Mouse (Mus musculus) spleen, postnatal 10 days (tissue): Measurements from ENCODE around the gene Dennd4a.

Experiments
- DNase-seq, 2 experiments: peaks; one replicate each; pipeline ENCODE4 v3.0.0; 2021 to 2022; ENCODE audit warnings: low spot score in 2 of 2

Dennd4a gene

GRCm38 (mm10) chr9:64913973-64914372 is 102.8 kb downstream of the Dennd4a start:
- no peak for DNase-seq

DNA sequence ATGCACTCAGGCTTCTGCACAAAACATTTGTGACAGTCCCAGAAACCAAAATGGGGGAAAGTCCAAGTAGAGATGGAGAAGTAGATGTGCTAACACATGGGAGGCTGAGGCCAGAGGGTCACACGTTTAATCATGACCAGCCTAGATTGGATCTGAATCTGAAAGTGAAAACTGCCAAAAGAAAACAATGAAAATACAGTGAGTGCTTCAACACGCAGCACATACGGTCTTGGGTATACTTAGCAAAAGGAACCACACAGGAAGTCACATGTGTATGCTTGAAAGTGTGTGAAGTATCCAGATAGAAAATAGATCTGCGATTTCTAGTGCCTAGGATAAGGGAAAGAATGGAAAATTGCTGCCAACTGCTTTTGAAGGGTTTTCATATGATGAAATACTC is 103.5 kb downstream of the Dennd4a start:
- DNase-seq = no peak

- DNase-seq = peak in 1 of 2 experiments; percentile 64
These were observed 107.4 kb downstream of the Dennd4a start for GRCm38 (mm10) chr9:64918560-64918959.

DNA sequence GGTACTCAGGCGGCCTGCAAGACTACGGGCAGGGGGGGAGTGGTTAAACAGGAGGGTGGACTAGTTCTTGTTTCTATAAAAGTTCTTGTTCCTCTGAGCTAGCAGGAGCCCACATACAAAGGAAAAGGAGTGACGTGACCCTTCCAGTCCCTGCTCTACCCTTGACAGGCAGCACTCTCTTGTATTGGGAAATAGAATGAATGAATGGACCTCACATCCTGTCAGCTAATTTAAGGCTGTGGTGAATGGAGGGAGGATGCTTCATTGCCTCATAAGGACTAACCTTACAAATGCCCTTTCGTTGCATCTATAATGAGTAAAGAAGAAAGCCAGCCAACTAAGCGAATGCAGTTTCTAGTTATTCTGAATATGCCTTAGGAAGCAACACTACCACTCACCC is 114.6 kb downstream of the Dennd4a start:
- DNase-seq = no peak

GRCm38 (mm10) chr9:64926201-64926991 is 115.3 kb downstream of the Dennd4a start:
- DNase-seq = no peak

DNA sequence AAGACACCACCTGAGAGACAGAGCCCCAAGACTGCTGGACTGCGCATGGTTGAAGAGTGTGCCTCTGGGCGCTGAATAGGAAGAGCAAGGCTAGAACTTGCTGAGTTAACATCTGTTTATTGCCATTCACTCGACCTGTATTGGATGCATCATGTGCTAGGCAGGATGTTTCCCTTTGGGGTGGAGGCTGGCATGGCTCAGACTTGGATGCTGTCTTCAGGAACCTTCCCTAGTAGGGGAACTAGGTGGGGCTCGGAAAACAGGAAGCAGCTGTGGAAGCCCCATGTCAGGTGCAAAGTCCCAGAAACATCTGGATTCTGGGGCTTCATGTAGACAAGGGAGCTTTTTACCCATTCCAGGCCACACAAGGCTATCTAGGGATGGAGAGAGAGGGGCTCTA is 119.1 kb downstream of the Dennd4a start:
- no peak for DNase-seq

- DNase-seq = peak in 1 of 2 experiments; percentile 31
These were observed 120.8 kb downstream of the Dennd4a start for GRCm38 (mm10) chr9:64931751-64932610.

- DNase-seq = peak in 1 of 2 experiments; percentile 52
These were observed 123.0 kb downstream of the Dennd4a start for GRCm38 (mm10) chr9:64934015-64934754.

DNA sequence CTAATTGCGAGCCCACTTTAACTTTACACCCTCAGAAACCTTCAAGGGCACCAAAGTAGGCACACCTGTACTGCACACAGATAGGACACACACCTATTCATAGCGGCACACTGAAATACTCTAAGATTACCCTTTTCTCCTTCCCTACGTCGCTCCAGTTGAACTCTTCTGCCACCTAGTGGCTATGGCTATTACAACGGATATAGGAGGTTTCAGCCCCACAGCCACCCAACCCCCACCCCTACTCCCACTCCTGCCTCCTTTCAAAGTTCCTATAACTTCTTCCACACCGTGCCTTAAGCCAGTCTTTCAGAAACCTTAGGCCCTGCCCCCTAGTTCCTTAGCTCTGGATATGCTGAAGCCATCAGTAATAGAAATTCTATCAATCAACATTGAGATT is 125.4 kb downstream of the Dennd4a start:
- DNase-seq = peak; percentile 62 to 79

DNA sequence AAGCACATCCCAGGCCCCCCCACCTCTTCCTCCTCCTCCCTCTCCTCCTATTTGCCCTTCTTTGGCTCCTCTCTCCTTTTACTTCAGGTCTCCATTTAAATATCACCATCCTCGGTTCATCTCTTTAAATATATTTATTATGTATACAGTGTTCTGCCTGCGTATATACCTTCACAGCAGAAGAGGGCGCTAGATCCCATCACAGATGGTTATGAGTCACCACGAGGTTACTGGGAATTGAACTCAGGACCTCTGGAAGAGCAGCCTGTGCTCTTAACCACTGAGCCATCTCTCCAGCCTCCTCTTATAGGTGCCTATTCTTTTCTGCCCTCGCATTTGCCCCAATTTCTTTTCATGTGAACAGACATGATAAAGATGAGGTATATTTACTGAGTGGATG is 126.4 kb downstream of the Dennd4a start:
- no peak for DNase-seq

DNA sequence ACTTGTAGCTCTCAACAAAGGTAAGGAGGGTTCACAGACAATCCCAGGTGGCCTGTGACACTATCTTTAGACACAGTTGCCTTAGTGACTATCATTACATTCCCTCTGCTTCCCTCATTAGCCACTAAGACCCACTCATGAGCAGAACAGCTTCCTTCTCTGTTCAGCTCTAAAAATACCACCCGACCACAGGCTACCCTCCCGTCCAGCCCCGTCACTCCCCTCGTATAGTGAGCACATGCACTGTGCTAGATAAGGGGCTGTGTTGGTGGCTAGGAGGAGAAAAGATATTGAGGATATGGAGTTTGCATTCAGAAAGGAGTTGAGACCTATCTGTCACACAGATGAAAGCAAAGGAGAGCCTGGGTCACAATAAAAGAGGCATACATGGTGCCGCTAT is 127.4 kb downstream of the Dennd4a start:
- no peak for DNase-seq

DNA sequence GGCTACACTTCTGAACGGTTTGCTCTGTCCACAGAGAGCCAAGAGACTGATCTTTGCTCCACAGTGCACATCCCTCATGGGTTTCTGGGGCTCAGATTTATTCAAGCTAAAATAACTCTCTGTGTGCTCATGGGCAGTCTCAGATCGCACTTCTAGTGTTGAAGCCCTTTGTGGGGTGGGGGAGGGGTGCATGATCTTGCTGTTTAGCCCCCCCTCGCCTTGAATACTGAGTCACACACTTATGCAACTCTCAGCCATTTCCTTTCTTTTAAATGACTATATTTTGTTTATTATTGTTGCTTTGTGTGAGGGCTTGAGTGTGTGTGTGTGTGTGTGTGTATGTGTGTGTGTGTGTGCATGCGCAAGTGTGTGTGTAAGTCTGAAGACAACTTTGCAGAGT is 128.1 kb downstream of the Dennd4a start:
- DNase-seq = no peak

- DNase-seq = no peak
These were observed 128.7 kb downstream of the Dennd4a start for GRCm38 (mm10) chr9:64939790-64940189.

GRCm38 (mm10) chr9:64940731-64941346 is 129.7 kb downstream of the Dennd4a start:
- DNase-seq = no peak

GRCm38 (mm10) chr9:64941650-64942049 is 130.5 kb downstream of the Dennd4a start:
- no peak for DNase-seq

GRCm38 (mm10) chr9:64943997-64944396 is 132.9 kb downstream of the Dennd4a start:
- no peak for DNase-seq

DNA sequence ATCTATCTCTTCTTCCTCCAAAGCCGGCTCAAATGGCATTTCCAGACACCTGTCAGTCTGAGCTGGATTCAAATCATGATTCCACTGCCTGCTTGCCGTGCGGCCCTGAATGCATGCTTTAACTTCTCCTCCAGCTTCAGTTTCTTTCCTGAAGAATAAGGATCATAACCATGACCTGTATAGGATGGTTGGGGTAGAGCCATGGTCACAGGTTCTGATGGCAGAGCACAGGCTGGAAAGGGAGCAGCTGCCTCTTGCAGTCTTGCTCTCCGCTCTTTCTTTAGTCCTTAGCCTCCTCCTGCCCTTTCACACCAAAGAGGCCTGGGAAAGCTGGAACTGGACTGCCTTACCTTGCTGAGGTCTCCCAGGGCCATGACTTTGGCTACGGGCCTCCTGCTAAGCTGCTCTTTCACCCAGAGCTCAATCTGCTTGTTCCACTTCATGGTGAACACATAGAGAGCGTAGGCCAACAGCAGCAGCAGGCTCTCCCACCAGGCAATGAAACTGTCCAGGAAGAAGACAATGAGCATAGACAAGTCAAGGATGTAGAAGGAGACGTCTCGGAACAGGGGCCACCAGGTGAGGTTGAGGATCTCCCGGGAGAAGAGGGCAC is 136.4 kb downstream of the Dennd4a start:
- DNase-seq = no peak

DNA sequence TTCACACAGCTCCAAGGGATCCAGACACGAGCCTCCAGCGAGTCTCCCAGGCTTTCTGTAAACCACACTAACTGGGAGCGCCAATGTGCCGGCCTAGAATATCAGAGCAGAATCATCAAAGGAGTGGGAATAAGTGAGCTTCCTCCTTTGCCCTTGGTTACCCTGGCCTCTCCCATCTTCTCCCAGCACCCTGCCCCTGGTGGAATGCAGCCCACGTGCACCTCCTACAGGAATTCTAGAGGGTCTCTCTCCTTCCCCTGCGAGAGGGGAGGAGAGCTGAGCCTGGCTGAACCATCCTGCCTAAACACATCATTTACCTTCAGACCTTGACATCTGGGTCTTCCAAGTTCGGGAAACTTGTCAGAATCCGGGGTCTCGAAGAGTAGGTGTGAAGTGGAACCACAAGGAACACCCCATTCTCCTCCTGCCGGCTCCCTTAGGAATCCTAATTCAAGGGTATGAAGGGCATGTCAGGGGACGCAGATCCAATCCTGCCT is 140.1 kb downstream of the Dennd4a start, which contains the start of gene Slc24a1:
TSS of gene Slc24a1 (minus strand) at position 447 of the 497 bp plus-strand sequence.
- DNase-seq = no peak

GRCm38 (mm10) chr9:64952055-64952454 is 140.9 kb downstream of the Dennd4a start:
- DNase-seq = no peak

- DNase-seq = no peak
These were observed 142.1 kb downstream of the Dennd4a start for GRCm38 (mm10) chr9:64953190-64953589.

GRCm38 (mm10) chr9:64956337-64956736 is 145.2 kb downstream of the Dennd4a start:
- DNase-seq = peak; percentile 34 to 72
